Comparison of ENCODE assay signal across 18 mouse cellular contexts in the genomic region with DNA sequence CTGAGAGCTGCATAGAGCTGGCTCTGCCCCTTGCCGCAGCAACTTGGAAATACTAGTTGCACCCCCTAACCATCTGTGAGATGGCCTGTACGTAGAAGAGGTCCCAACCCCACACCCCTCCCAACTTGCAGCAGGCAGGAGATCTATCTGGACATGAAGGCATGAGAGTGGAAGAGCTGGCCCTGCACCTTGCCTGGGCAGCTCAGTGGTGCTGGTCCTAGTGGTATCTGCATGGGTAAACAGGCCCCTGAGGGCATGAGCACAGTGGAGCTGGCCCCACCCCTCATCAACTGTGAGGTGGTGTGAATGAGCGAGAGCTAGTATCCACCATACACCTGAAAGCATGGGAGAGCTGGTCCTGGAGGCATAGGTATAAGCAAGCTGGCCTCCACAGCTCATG.
DNase-seq lines count a peak whose midpoint lies in the region; ATAC-seq lines count a peak whose summit lies in the region.
"Had no signal": no experiment of that assay in that cellular context is flagged by ENCODE, and none has a peak within 500 bp of the region (broad histone marks: within the 10 kb centered on the region; RNA-seq: fewer than 3 reads in every experiment).

No protein-coding gene starts in this region.

- no peak for DNase-seq in hindbrain, embryonic 10.5 days (ENCODE audit: low spot score)
- DNase-seq in liver, embryonic 11.5 days (ENCODE audit: low spot score), result no peak
- DNase-seq in forebrain, embryonic 14.5 days (ENCODE audit: low spot score), result no peak
- DNase-seq in left cerebral cortex, adult 18-20 months (ENCODE audit: low spot score in 2 of 2), result no peak
- DNase-seq in lung, postnatal 36 days, result no peak
- DNase-seq: cerebellum, adult 9-11 months; gastrocnemius, postnatal 25 days; kidney, adult 18-20 months; liver; lung, adult 18-20 months; lung, postnatal 14 days; right cerebral cortex, postnatal 14 days; spleen, adult 18-20 months had no signal

- no peak overlapping the region for H3K4me3 ChIP-seq in hindbrain, embryonic 12.5 days
- H3K4me3 ChIP-seq in hindbrain, embryonic 10.5 days, result no peak overlapping the region
- H3K4me3 ChIP-seq in liver, embryonic 16.5 days (ENCODE audit: low read depth, low read length), result no peak overlapping the region
- no peak overlapping the region for H3K4me3 ChIP-seq in liver, embryonic 11.5 days (ENCODE audit: low read depth, low read length)
- no peak overlapping the region for H3K4me3 ChIP-seq in forebrain, embryonic 14.5 days (ENCODE audit: low read depth, low read length)
- H3K4me3 ChIP-seq in limb, embryonic 15.5 days, result no peak overlapping the region
- H3K4me3 ChIP-seq: megakaryocyte, embryonic 14.5 days; myocyte had no signal

- H3K27me3 ChIP-seq in hindbrain, embryonic 12.5 days, result no peaks in the 10 kb centered on the region
- H3K27me3 ChIP-seq in hindbrain, embryonic 10.5 days (ENCODE audit: insufficient read depth, poor library complexity, severe bottlenecking), result no peaks in the 10 kb centered on the region
- no peaks in the 10 kb centered on the region for H3K27me3 ChIP-seq in liver, embryonic 16.5 days (ENCODE audit: control insufficient read depth, insufficient read depth, low read depth, low read length)
- no peaks in the 10 kb centered on the region for H3K27me3 ChIP-seq in liver, embryonic 11.5 days (replicated peaks; ENCODE audit: control insufficient read depth, insufficient read depth, low read length)
- H3K27me3 ChIP-seq in forebrain, embryonic 14.5 days (replicated peaks; ENCODE audit: control insufficient read depth, insufficient read depth, low read length), result no peaks in the 10 kb centered on the region
- no peaks in the 10 kb centered on the region for H3K27me3 ChIP-seq in limb, embryonic 15.5 days
- H3K27me3 ChIP-seq: megakaryocyte, embryonic 14.5 days had no signal

- 89% methylated on average over 3 of the region's 3 CpGs for WGBS in hindbrain, embryonic 12.5 days
- 90% methylated on average over 3 of the region's 3 CpGs for WGBS in hindbrain, embryonic 10.5 days
- WGBS in liver, embryonic 16.5 days (ENCODE audit: insufficient replicate concordance), result 70% methylated on average over 3 of the region's 3 CpGs
- 73% methylated on average over 3 of the region's 3 CpGs for WGBS in liver, embryonic 11.5 days
- WGBS in forebrain, embryonic 14.5 days, result 95% methylated on average over 3 of the region's 3 CpGs
- WGBS in limb, embryonic 15.5 days, result 79% methylated on average over 3 of the region's 3 CpGs

- H3K9ac ChIP-seq in hindbrain, embryonic 12.5 days, result no peak overlapping the region
- no peak overlapping the region for H3K9ac ChIP-seq in liver, embryonic 16.5 days (ENCODE audit: low read depth, low read length)
- H3K9ac ChIP-seq in liver, embryonic 11.5 days (ENCODE audit: low read depth, low read length), result no peak overlapping the region
- H3K9ac ChIP-seq in forebrain, embryonic 14.5 days (ENCODE audit: low read length), result no peak overlapping the region
- H3K9ac ChIP-seq in limb, embryonic 15.5 days, result no peak overlapping the region

- H3K4me1 ChIP-seq in hindbrain, embryonic 12.5 days, result no peaks in the 10 kb centered on the region
- H3K4me1 ChIP-seq in hindbrain, embryonic 10.5 days (replicated peaks), result no peaks in the 10 kb centered on the region
- no peaks in the 10 kb centered on the region for H3K4me1 ChIP-seq in liver, embryonic 16.5 days (ENCODE audit: control insufficient read depth, low read depth, low read length)
- no peaks in the 10 kb centered on the region for H3K4me1 ChIP-seq in liver, embryonic 11.5 days (replicated peaks; ENCODE audit: control insufficient read depth, insufficient read depth, low read length)
- H3K4me1 ChIP-seq in forebrain, embryonic 14.5 days (ENCODE audit: control insufficient read depth, insufficient read depth, low read length), result no peaks in the 10 kb centered on the region
- H3K4me1 ChIP-seq in limb, embryonic 15.5 days, result no peaks in the 10 kb centered on the region
- H3K4me1 ChIP-seq: megakaryocyte, embryonic 14.5 days had no signal

- H3K9me3 ChIP-seq in hindbrain, embryonic 12.5 days (replicated peaks), result no peaks in the 10 kb centered on the region
- H3K9me3 ChIP-seq in hindbrain, embryonic 10.5 days, result no peaks in the 10 kb centered on the region
- no peaks in the 10 kb centered on the region for H3K9me3 ChIP-seq in liver, embryonic 16.5 days (replicated peaks; ENCODE audit: control insufficient read depth, low read length)
- H3K9me3 ChIP-seq in liver, embryonic 11.5 days (ENCODE audit: control insufficient read depth, low read length), result no peaks in the 10 kb centered on the region
- H3K9me3 ChIP-seq in forebrain, embryonic 14.5 days (replicated peaks; ENCODE audit: control insufficient read depth, low read length), result no peaks in the 10 kb centered on the region
- H3K9me3 ChIP-seq in limb, embryonic 15.5 days, result no peaks in the 10 kb centered on the region

- no peaks in the 10 kb centered on the region for H3K36me3 ChIP-seq in hindbrain, embryonic 12.5 days
- no peaks in the 10 kb centered on the region for H3K36me3 ChIP-seq in hindbrain, embryonic 10.5 days
- H3K36me3 ChIP-seq in liver, embryonic 16.5 days (ENCODE audit: control insufficient read depth, insufficient read depth), result no peaks in the 10 kb centered on the region
- no peaks in the 10 kb centered on the region for H3K36me3 ChIP-seq in liver, embryonic 11.5 days (ENCODE audit: control insufficient read depth, insufficient read depth, low read length)
- H3K36me3 ChIP-seq in forebrain, embryonic 14.5 days (ENCODE audit: control insufficient read depth, insufficient read depth, low read length), result no peaks in the 10 kb centered on the region
- H3K36me3 ChIP-seq in limb, embryonic 15.5 days, result no peaks in the 10 kb centered on the region

- ATAC-seq in hindbrain, embryonic 12.5 days (ENCODE audit: low FRiP score), result peak; percentile 38; the same call in 1 of the 2 replicates
- ATAC-seq in liver, embryonic 16.5 days (ENCODE audit: low read depth), result 0 out of 2 replicates have a peak, but pooled peaks have one; percentile 13
- no peak for ATAC-seq in liver, embryonic 11.5 days (replicated peaks; ENCODE audit: low FRiP score)
- 0 out of 2 replicates have a peak, but pooled peaks have one; percentile 23 for ATAC-seq in forebrain, embryonic 14.5 days
- ATAC-seq in limb, embryonic 15.5 days (ENCODE audit: insufficient number of reproducible peaks, low FRiP score, low TSS enrichment, low read depth), result 0 out of 2 replicates have a peak, but pooled peaks have one; percentile 35

- H3K4me2 ChIP-seq in hindbrain, embryonic 12.5 days (replicated peaks), result no peak overlapping the region
- no peak overlapping the region for H3K4me2 ChIP-seq in liver, embryonic 16.5 days (ENCODE audit: low read depth, low read length)
- no peak overlapping the region for H3K4me2 ChIP-seq in liver, embryonic 11.5 days
- H3K4me2 ChIP-seq in forebrain, embryonic 14.5 days (ENCODE audit: low read length), result no peak overlapping the region
- H3K4me2 ChIP-seq in limb, embryonic 15.5 days, result no peak overlapping the region

- H3K27ac ChIP-seq in hindbrain, embryonic 12.5 days, result no peak overlapping the region
- no peak overlapping the region for H3K27ac ChIP-seq in hindbrain, embryonic 10.5 days
- no peak overlapping the region for H3K27ac ChIP-seq in liver, embryonic 16.5 days (ENCODE audit: low read length)
- no peak overlapping the region for H3K27ac ChIP-seq in liver, embryonic 11.5 days (ENCODE audit: low read depth, low read length)
- no peak overlapping the region for H3K27ac ChIP-seq in forebrain, embryonic 14.5 days (ENCODE audit: low read depth, low read length)
- no peak overlapping the region for H3K27ac ChIP-seq in limb, embryonic 15.5 days
